Mouse (Mus musculus) megakaryocyte, embryonic 14.5 days (primary cell): ENCODE measurements around the gene Lhfpl2. TPM values are rescaled to one million over a fixed set of nuclear protein-coding genes. Genes with fewer than 3 reads are reported as not detected.

Experiments
- H3K27me3 ChIP-seq: replicated peaks from 2 replicates; pipeline ENCODE3; 2012; ENCODE audit warnings: inconsistent platforms
- H3K36me3 ChIP-seq: replicated peaks from 2 replicates; pipeline ENCODE3; 2012; ENCODE audit warnings: low read length, inconsistent platforms, mixed read lengths
- H3K4me1 ChIP-seq: 2 replicates; pipeline ENCODE4 v1.6.1; 2012; ENCODE audit warnings: inconsistent platforms
- H3K4me3 ChIP-seq: replicated peaks from 2 replicates; pipeline ENCODE3; 2012; ENCODE audit warnings: moderate library complexity, mild to moderate bottlenecking, inconsistent platforms
- H3K9me3 ChIP-seq: 2 replicates; pipeline ENCODE4 v1.6.1; 2012; ENCODE audit warnings: inconsistent platforms
- FLI1 ChIP-seq: IDR thresholded peaks from 2 replicates; pipeline ENCODE4 v1.6.1; 2012; ENCODE audit warnings: low read length, inconsistent platforms, mixed read lengths
- GATA1 ChIP-seq: IDR thresholded peaks from 3 replicates; pipeline ENCODE4 v1.6.1; 2012; ENCODE audit warnings: mixed read lengths, low read length, inconsistent platforms, borderline replicate concordance
- polyA plus RNA-seq: library from polyadenylated mRNA; stranded (reverse); fragments of >175 nt; gene quantifications from 2 replicates; pipeline ENCODE4 v1.2.3, GENCODE M21; 2012; ENCODE audit warnings: low replicate concordance; ENCODE audit not compliant: insufficient read depth

The Lhfpl2 gene
- polyA plus RNA-seq, 1 experiment = 0.47 TPM

DNA sequence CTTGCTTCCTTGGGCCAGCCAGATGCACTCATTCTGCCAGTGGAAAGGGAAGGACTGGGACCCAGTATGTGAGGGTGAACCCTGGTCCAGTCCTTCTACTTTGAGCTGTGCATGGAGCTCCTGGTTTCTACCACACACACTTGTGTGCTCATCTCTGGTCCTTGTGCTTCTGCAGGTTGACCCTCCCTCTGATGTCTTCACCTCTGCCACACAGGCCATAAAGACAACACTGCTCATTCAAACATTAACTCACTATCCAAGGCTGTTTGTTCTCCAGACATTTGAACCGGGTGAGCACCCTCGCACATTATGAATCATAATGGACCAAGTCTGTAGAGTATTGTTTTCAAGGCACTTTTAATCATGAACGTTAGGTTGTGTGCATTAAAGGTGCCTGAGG lies 37.0 kb downstream of the Lhfpl2 start:
- TF ChIP-seq GATA1 (no peak), FLI1 (no peak)
- Histone ChIP-seq H3K36me3 (no peaks in the 10 kb centered on the region), H3K9me3 (no peaks in the 10 kb centered on the region), H3K27me3 (peaks cover 29% of the 10 kb centered on the region), H3K4me1 (peaks cover 36% of the 10 kb centered on the region), H3K4me3 (no peak overlapping the region)

DNA sequence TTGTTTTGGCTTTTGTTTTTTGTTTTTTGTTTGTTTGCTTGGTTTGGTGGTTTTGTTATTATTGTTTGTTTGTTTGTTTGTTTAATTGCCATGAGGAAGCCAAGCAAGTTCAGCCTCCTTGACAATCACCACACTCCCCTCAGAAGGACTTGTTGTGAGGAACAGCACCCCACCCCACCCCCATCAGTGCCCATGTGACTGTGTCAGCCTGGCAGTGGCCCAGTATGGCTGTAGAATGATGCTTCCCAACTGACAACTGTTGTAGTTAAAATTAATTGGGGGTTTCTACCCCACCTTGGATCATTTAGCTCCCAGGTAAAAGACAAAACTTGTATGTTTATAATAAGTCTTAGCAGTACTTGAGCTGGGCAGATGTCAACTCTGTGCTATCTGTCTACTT lies 37.6 kb downstream of the Lhfpl2 start:
- TF ChIP-seq GATA1 = no peak
- TF ChIP-seq FLI1 = no peak
- peaks cover 36% of the 10 kb centered on the region for H3K4me1 ChIP-seq
- no peak overlapping the region for H3K4me3 ChIP-seq
- no peaks in the 10 kb centered on the region for H3K36me3 ChIP-seq
- H3K27me3 ChIP-seq = peaks cover 35% of the 10 kb centered on the region
- H3K9me3 ChIP-seq = no peaks in the 10 kb centered on the region

DNA sequence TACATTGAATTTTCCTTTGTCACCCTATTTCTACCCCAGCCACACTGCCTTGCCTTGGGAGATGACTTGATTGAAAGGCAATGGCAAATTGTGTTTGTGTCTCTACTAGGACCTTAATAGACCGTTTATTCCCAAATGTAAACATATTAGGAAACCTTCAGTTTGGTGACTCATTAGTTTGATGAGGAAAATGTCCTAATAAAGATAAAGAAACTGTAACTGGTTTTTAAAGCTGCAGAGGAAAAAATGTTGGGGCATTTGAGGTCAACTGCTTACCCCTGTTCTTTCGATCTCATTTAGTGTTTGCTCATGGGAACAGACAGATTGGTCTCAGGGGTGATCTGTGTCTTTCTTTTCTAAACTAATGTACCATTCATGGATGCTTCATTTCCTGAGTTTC lies 40.1 kb downstream of the Lhfpl2 start:
- TF ChIP-seq GATA1 = no peak
- no peak for TF ChIP-seq FLI1
- no peak overlapping the region for H3K4me3 ChIP-seq
- no peaks in the 10 kb centered on the region for H3K9me3 ChIP-seq
- peaks cover 33% of the 10 kb centered on the region for H3K27me3 ChIP-seq
- peaks cover 28% of the 10 kb centered on the region for H3K4me1 ChIP-seq
- no peaks in the 10 kb centered on the region for H3K36me3 ChIP-seq

DNA sequence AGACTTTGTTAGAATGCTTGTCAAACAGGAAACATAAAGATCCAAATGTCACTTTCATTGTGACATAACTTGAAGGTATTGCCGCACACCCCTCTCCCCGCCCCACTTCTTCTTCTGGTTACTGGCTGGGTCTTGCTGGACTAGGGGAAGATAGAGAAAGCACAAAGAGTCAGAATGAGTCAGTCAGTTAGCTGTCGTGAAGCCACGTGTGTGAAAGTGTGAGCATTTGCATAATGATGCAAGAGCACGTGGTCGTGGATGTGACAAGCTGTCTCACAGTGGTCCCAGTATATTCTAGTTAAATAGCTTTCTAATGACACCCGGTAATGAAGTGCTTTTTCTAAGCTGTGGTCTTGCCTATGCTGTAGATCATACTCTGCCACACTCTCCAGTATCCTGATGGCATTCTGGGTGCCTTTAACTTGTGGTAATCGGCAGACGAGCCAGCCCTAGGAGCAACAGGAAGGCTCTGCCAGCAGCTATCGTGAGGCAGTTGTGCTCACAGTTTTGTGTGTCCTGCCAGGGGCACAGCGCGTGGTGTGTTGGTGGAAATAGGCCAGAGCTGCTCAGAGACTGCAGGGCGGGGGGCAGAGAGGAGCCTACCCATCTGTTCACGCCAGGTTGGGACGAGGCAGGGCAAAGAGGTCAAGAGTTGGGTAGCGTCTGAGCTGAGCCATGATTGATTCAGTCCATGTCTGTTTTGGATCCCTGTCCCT lies 40.9 kb downstream of the Lhfpl2 start:
- Histone ChIP-seq H3K27me3 (peaks cover 31% of the 10 kb centered on the region), H3K9me3 (no peaks in the 10 kb centered on the region), H3K4me3 (peak overlapping the region; percentile 66), H3K4me1 (peaks cover 27% of the 10 kb centered on the region), H3K36me3 (no peaks in the 10 kb centered on the region)
- TF ChIP-seq FLI1 (no peak), GATA1 (no peak)

- H3K9me3 ChIP-seq = no peaks in the 10 kb centered on the region
- H3K4me1 ChIP-seq = peaks cover 22% of the 10 kb centered on the region
- peaks cover 31% of the 10 kb centered on the region for H3K27me3 ChIP-seq
- TF ChIP-seq FLI1 (no peak), GATA1 (no peak)
- H3K36me3 ChIP-seq = no peaks in the 10 kb centered on the region
- no peak overlapping the region for H3K4me3 ChIP-seq
Measured at GRCm38 (mm10) chr13:94099087-94099486, 41.5 kb downstream of the Lhfpl2 start.

- Histone ChIP-seq H3K27me3 (peaks cover 30% of the 10 kb centered on the region), H3K4me3 (no peak overlapping the region), H3K9me3 (no peaks in the 10 kb centered on the region), H3K36me3 (no peaks in the 10 kb centered on the region), H3K4me1 (peaks cover 16% of the 10 kb centered on the region)
- no peak for TF ChIP-seq FLI1
- TF ChIP-seq GATA1 = no peak
Measured at GRCm38 (mm10) chr13:94100361-94100760, 42.8 kb downstream of the Lhfpl2 start.

DNA sequence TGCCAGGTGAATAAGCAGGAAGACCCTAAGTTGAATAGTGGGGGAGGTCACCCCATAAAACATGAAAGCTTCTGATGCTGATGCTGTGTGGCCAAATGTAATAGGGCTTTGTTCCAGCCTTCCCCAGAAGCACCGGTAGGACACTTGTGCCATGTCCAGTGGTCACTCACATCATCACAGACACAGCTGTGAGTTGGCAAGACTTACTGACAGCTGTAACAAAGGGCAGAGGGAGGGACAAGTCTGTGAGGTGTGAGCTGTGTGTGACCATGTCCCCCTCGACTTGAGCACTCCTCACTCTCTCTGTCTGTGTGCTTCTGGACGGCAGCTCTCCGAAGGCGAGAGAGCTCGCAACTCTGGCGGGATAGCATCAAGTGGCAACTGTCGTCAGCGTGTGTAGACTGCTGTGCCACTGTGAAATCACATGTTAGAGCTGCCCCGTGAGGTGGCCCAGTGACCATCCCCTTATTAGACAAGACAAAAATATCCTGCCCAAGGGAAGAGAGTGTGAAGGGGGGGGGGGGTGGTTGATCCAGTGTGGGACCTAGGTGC lies 43.5 kb downstream of the Lhfpl2 start:
- no peak overlapping the region for H3K4me3 ChIP-seq
- TF ChIP-seq GATA1 = no peak
- no peak for TF ChIP-seq FLI1
- no peaks in the 10 kb centered on the region for H3K36me3 ChIP-seq
- H3K27me3 ChIP-seq = peaks cover 31% of the 10 kb centered on the region
- peaks cover 16% of the 10 kb centered on the region for H3K4me1 ChIP-seq
- no peaks in the 10 kb centered on the region for H3K9me3 ChIP-seq

DNA sequence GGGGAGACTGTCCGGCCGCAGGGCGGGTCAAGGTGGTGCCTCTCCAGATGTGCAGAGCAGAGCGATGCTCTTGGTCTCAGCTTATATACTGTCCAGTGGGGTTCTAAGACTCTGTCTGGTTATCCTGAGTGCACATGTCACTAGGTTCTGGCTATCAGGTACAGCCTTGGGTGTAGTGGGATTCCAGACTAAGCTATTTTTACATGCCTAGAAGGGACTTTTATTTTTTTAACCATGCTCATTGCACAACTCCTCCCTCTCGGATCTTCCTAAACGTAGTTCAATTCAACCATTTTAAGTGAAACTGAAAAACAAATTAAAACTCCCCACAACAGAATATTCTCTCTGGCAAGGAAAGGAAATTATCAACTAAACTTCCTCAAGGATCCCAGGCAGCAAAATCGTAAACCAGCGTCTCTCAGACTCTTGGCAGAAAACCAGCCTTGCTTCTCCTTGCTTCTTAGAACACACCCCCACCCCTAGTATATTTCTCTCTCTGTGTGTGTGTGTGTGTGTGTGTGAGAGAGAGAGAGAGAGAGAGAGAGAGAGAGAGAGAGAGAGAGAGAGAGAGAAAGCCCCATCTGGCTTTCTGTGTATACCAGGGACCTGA lies 47.4 kb downstream of the Lhfpl2 start:
- H3K9me3 ChIP-seq = no peaks in the 10 kb centered on the region
- H3K4me1 ChIP-seq = no peaks in the 10 kb centered on the region
- H3K4me3 ChIP-seq = no peak overlapping the region
- no peak for TF ChIP-seq FLI1
- H3K27me3 ChIP-seq = peaks cover 26% of the 10 kb centered on the region
- H3K36me3 ChIP-seq = no peaks in the 10 kb centered on the region

DNA sequence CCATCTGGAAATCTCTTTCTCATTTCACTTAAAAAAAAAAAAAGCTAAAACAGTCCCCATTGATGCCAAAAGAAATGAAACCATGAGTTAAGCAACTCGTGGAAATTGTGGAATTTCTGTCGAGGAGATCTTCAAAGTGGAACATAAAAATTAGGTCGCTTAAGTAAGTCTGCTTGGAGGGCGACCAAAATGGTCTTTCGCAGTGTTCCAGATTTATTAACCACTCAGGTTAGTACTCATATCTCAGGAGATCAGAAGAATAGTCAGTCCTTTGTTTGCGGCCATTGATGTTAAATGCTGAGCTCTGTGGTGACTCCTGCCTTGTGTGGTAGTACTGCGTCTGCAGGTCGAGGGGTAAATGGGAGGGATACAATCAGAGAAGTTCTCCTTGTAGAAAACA lies 48.8 kb downstream of the Lhfpl2 start:
- Histone ChIP-seq H3K27me3 (peaks cover 20% of the 10 kb centered on the region), H3K36me3 (no peaks in the 10 kb centered on the region), H3K9me3 (peaks cover 3% of the 10 kb centered on the region), H3K4me1 (no peaks in the 10 kb centered on the region), H3K4me3 (no peak overlapping the region)
- TF ChIP-seq FLI1 = no peak
- TF ChIP-seq GATA1 = no peak

DNA sequence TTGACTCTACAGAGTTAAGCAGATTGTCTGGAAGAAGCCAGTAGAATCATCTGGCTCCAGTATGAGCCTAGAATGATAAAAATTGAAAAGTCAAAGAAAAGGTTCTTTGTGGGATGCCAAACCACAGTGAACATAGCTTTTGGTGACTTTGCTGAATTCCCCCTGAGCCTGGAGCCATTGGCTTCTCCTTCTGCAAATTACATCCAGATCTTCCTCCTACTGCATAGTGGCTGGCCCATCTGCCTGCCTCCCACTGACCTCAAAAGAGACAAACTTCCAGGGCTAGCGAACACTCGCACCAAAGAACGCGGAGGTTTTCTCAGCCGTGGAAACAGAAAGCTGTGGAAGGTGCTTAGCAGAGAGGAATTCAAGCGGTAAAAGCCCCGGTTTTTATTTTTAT lies 49.4 kb downstream of the Lhfpl2 start:
- Histone ChIP-seq H3K27me3 (peaks cover 17% of the 10 kb centered on the region), H3K36me3 (no peaks in the 10 kb centered on the region), H3K4me1 (no peaks in the 10 kb centered on the region), H3K9me3 (peaks cover 9% of the 10 kb centered on the region), H3K4me3 (no peak overlapping the region)
- no peak for TF ChIP-seq FLI1
- no peak for TF ChIP-seq GATA1
